Mouse (Mus musculus) heart, postnatal 14 days (tissue): Measurements from ENCODE around the gene Il4i1. TPM values are rescaled to one million over a fixed set of nuclear protein-coding genes. Genes with fewer than 3 reads are reported as not detected.
A peak's percentile ranks its signal among the peaks of the same experiment; 100 is the strongest.

Experiments
- DNase-seq, 2 experiments: peaks; one replicate each; pipeline ENCODE4 v3.0.0; 2021 to 2022
- intact Hi-C: fragments of 180-260 bp; cut with DNase I; formaldehyde crosslinking; loops from one replicate; pipeline ENCODE4 v1.15.1; 2025
- total RNA-seq, 2 experiments: library from RNA; stranded (reverse); gene quantifications; 2 replicates each; pipeline ENCODE4 v1.2.3; 2021

The Il4i1 gene
- total RNA-seq, 2 experiments from 2014 or later = 0.72 to 1.1 TPM

DNA sequence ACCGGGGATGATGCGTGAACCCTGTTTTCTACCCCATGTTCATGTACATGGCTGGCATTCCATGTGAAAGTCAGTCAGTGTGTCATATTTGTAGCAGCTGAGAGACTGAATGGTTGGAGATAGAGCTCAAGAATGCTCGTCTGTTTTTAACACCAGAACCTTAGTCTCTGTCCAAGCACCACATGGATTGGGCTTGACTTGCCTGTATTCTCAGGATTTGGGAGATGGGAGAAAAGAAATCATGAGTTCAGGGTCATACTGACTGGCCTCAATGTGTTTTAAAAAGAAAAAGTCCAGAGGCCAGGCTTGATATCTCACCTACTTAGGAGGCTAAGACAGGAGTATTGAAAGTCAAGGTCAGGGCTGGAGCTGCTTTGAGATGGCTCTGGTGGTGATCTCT lies 1.3 kb downstream of the Il4i1 start:
- intact Hi-C loops = loop anchor here (2.0 kb wide), 1 partner anchor 31 kb away; the partner anchor contains the start of genes Akt1s1 and Tbc1d17
- DNase-seq = no peak

DNA sequence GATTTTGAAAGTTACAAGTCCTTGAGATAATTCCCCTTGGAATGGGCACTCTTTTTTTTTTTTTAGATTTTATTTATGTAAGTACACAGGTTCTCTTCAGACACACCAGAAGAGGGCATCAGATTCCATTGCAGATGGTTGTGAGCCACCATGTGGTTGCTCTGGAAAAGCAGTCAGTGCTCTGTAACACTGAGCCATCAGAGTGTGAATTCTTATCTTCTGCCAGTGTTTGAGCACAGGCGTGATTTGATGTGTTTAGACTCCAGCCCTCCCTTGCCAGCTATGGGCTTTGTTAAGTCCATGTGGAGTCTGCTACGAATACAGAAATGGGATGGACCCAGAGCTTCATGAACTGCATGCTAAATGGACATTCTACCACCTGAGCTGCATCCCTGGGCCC lies 2.0 kb downstream of the Il4i1 start:
- DNase-seq = peak in 1 of 2 experiments; percentile 1

DNA sequence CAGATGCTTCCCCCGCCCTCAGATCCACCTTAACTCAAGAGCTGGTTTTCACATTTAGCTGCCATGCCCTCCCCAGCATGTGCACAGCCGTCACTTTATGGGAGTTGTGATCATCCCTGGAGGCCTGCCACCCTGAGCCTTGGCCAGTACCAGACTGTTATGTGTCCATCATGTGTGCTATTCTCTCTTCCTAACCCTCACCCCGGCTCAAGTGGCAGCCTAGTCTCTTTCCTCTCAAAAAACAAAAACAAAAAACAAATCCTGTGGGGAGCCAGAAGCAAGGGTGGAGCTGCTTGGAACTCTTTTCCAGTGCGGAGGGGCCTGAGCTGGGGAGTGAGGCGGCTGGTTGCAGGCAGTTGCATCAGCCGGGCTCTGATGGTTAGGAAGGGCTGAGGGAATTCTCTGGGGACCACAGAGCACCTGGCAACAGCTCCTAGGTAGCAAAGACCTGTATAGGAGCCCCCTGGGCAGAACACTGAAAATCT lies 2.6 kb downstream of the Il4i1 start:
- intact Hi-C loops = loop anchor here (2.0 kb wide), 1 partner anchor 74 kb away; no protein-coding TSS in a partner anchor
- peak; percentile 66 to 75 for DNase-seq

More for the DNA sequence above, 2.0 kb downstream of the Il4i1 start:
- intact Hi-C loops = loop anchor here (2.0 kb wide), 1 partner anchor 73 kb away; no protein-coding TSS in a partner anchor

DNA sequence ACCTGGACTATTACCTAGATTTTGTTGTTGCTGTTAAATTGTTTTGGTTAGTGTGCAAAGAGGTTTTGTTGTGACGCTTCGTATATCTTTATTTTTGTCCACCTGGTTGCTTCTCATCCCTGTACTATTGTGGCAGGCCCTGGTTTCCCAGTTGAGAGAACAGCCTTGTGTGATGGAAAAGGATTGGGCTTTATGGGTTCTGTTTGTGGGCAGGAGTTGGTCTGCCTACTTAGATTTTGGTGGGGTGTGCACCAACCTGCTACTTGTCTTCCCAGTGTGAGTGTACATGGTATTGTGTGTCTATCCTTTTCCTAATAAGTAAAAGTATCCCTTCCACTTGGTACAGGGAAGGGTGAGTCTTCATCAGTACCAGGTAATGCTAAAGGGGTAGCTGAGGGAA lies 3.2 kb downstream of the Il4i1 start:
- DNase-seq = peak in 1 of 2 experiments; percentile 0
- intact Hi-C loops = loop anchor here (2.0 kb wide), 1 partner anchor 75 kb away; no protein-coding TSS in a partner anchor

DNA sequence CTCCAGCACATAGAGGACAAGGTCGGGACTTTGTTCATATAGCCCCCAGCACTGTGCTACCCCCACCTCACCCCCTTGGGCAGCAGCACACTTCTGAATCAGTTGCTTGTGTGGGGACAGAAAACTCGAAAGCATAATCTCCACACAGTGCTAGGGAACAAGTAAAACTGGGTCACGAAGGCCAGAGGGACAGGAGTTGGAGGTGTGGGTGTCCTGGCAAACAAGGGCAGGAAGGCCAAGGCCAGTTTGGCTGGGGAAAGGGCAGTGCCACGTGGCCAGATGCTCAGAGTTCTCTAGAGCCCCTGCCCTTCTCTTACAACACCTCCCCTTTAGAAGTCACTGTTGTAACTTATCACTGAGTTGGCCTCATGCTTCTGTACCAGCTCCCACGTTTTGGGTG lies 3.7 kb downstream of the Il4i1 start:
- DNase-seq = peak in 1 of 2 experiments; percentile 8
- intact Hi-C loops = loop anchor here (2.0 to 10.0 kb wide), 2 partner anchors 75 to 165 kb away; no protein-coding TSS in a partner anchor

DNA sequence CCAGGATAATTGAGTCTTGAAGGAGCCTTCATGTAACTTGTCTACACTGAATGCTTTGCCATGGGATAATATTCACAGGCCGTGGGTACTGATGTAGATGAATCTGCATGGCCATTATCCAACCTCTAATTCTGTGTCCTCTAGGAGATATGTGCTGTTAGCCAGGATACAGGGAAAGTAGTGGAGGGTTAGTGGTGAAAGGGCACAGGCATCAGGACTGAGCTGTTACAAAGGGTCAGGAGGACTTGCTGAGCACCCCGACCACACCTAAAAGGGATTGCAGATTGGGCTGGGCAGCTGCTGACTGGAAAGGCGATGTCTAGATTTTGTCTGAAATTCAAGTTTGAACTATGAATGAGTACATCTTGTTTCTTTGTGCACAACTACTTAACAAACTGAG lies 4.3 kb downstream of the Il4i1 start:
- DNase-seq = peak in 1 of 2 experiments; percentile 1
- intact Hi-C loops = loop anchor here (10.0 kb wide), 1 partner anchor 166 kb away; no protein-coding TSS in a partner anchor

DNA sequence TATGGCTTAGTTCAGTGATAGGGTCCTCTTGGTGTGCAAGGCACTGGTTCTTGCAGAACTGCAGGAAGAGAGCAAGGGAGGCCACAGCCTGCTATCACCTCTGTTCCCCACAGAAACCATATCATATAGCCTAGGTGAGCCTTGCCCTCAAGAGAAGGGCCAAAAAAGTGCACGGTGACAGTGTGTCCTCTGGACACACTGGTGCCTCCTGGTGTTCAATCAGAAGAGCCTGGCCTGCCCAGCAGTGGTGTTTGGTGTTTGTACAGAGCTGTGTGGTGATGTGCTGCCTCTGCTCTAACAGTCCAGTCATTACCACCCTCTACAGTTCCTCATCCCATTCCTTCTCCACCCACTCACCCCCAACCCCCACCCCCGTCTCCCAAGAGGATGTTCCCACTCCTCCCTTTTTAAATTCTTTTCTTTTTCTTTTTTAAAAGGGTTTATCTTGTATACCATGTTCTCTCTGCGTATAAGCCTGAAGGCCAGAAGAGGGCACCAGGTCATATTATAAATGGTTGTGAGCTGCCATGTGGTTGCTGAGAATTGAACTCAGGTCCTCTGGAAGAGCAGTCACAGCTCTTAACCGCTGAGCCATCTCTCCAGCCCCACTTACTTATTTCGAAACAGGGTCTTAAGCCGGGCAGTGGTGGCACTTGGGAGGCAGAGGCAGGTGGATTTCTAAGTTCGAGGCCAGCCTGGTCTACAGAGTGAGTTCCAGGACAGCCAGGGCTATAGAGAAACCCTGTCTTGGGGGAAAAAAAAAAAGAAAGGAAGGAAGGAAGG lies 5.7 kb downstream of the Il4i1 start:
- DNase-seq = peak; percentile 0 to 1
- intact Hi-C loops = loop anchor here (10.0 kb wide), 1 partner anchor 167 kb away; no protein-coding TSS in a partner anchor

DNA sequence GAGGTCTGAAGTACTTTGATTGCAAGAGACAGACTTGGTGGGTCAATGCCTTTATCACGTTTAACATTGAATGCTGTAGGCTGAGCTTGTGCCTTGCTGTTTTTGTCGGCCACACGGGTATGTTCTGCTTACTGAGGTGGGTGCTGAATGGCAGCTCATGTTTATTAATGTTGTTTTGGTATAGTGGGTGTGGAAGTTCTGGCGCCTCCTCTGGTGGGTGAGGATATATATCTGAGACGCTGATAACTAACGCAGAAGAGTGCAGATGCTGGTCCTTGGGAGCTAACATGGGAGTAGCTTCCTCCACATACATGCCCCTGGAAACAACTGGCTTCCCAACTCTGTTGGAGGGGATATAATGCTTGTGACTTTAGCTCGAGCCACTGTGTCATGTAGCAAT lies 7.2 kb downstream of the Il4i1 start:
- DNase-seq = peak in 1 of 2 experiments; percentile 3
- intact Hi-C loops = loop anchor here (10.0 kb wide), 1 partner anchor 169 kb away; no protein-coding TSS in a partner anchor

DNA sequence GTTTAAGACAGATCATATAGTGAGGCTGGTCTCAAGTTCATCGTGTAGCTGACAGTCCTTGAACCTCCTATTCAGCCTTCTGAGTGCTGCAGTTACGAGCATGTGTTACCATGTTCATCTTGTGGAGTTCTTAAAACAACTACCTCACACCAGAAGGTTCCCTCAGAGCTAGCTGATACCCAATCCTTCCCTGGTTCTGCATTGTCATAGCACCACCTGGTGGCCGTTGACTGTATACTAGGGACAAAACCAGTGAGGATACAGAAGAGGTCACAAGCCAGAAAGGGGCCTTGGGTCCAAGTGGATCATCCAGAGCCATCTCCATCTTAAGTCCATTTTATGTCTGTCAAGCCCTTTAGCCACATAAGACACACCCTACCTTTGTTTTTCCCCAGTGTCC lies 8.7 kb downstream of the Il4i1 start:
- peak; percentile 83 to 89 for DNase-seq
- intact Hi-C loops = loop anchor here (1.0 to 10.0 kb wide), 2 partner anchors 101 to 170 kb away; no protein-coding TSS in a partner anchor

DNA sequence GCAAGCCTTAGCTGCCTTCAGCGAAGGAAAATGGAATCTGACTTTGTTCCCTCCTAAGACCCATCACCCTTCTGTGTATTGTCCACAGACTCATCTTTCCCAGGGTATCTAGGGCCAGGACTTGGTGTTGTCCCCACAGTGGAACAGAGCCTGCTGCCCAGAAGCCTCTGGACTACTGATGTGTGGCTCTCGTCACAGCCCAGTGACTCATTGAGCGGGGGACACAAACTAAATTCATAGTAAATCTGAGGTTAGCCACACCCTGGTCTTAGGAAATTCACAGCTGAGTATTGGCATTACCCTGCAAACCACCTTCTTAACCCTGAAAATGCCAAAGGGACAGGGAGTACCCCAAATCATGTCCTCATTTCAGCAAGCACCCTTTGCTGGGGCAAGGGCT lies 10.6 kb downstream of the Il4i1 start:
- no peak for DNase-seq
- intact Hi-C loops = loop anchor here (10.0 kb wide), 1 partner anchor 172 kb away; no protein-coding TSS in a partner anchor

DNA sequence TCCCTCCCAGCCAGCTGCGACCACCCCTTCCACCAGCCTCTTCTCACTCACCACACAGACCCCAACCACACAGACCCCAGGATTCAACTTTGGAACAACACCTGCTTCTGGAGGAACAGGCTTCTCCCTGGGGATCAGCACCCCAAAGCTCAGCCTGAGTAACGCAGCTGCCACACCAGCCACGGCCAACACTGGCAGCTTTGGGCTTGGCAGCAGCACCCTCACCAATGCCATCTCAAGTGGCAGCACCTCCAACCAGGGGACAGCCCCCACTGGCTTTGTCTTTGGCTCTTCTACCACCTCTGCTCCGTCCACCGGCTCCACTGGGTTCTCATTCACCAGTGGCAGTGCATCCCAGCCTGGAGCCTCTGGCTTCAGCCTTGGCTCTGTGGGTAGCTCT lies 12.5 kb downstream of the Il4i1 start:
- intact Hi-C loops = loop anchor here (10.0 kb wide), 1 partner anchor 174 kb away; no protein-coding TSS in a partner anchor
- DNase-seq = no peak

DNA sequence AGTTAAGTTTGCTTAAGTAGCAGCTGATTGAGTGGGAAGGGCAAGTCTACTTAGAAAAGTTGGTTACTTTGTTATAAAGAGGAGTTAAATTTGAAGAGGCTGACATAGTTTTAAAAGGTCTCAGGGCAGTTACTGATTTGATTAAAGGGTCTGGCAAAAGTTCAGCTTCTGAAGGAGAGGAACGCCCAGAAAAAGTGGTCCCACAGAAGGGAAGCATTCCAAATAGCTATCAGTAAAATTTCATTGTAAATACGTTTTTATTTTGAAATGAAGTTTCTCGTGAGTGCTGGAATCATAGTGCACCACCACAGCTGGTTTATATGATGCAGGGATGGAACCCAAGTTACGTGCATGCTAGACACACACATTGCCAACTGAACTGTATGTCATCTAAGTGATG lies 16.6 kb downstream of the Il4i1 start:
- no peak for DNase-seq
- intact Hi-C loops = no loop called here

DNA sequence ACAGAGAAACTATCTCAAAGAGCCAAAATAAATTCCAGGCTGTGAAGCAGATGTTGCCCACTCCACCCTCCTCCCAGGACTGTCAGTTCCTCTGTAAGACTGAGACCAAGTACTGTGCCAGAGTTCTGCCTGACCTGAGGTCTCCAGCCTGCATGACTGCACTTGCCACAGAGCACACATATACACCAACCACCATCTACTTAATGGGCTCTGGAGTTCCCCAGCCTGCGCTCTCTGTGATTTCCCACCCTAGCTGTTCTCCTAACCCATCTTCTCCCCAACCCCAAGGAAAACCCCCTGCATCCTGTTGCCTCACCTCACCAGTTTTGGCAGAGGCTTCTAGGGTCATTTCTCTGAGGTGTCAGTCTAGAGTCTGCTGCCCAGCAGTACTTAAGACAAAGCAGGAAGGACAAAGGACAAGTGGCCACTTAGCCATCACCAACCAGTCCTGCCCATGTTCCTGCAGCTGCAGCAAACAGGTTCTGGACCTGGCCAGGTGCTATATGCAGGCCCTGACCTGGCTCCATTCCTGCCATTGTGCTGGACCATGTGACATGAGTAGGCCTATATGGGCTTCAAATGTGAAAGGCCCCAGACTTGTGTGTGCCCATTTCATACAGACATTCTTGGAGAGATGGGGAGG lies 19.3 kb downstream of the Il4i1 start:
- intact Hi-C loops = no loop called here
- no peak for DNase-seq

DNA sequence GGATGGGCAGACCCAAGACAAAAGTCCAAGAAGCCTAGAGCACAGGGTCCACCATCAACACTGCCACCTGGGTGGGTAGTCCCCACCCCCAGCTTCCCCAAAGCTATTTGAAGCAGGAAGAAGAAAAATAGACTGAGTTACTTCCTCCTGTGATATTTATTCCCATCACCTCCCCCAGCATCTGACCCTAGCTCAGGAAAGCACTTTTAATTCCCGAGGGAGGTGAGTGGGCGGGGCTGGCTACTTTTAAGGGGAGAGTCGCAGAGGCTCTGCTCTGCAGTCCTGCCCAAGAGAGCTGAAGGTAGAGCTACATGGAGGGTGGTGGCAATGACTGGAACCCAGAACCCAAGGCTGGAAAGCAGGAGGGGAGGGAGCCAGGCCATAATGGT lies 19.8 kb downstream of the Il4i1 start:
- intact Hi-C loops = no loop called here
- DNase-seq = peak; percentile 34 to 46

DNA sequence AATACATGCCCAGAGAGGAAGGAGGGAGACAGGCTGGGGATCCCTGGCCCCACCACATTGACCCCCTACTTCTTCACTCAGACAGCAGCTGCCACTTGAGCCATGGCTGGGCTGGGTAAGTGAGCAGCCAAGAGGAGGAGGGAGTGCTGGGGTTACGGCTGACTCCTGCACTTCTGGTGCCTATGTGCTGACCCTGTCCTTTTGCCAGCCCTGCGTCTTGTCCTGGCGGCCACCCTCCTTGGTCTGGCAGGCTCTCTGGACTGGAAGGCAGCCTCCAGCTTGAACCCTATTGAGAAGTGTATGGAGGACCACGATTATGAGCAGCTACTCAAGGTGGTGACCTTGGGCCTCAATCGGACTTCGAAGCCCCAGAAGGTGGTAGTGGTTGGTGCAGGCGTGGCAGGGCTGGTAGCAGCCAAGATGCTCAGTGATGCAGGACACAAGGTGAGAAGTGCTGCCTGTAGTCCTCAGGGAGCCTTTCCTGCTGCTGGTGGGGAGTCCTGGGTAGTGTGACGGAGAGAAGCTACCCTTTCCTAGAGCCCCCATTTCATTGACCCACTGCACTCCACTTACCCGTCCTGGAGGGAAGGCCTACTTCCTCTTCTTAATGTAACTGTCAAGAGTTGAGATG lies 20.4 kb downstream of the Il4i1 start:
- DNase-seq = no peak
- intact Hi-C loops = no loop called here

DNA sequence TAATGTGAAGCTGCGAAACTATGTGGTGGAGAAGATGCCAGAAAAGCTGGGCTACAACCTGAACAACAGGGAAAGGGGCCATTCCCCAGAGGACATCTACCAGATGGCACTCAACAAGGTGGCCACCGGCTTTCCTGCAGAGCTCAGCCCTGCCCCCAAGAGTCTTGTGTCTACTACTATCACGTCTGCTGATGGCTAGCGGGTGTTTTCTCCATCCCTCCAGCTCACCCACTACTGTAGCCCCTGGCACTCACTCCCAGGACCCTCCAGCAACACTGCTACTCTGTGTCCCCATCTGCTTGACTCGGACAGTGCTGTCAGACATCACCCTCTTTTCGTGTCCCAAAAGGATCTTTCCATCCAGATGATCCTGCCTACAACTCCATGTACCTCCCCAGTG lies 21.9 kb downstream of the Il4i1 start:
- DNase-seq = no peak
- intact Hi-C loops = no loop called here

DNA sequence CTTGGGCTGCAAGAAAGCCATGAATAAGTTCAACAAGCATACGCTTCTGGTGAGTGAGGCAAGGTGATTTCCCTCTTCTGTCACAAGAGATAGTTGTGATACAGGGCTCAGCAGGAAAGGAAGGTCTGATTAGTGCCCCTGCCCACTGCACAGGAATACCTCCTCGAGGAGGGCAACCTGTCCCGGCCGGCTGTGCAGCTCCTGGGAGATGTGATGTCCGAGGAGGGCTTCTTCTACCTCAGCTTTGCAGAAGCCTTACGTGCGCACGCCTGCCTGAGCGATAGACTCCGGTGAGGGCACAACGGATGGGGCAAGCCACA lies 22.9 kb downstream of the Il4i1 start:
- intact Hi-C loops = no loop called here
- DNase-seq = no peak

DNA sequence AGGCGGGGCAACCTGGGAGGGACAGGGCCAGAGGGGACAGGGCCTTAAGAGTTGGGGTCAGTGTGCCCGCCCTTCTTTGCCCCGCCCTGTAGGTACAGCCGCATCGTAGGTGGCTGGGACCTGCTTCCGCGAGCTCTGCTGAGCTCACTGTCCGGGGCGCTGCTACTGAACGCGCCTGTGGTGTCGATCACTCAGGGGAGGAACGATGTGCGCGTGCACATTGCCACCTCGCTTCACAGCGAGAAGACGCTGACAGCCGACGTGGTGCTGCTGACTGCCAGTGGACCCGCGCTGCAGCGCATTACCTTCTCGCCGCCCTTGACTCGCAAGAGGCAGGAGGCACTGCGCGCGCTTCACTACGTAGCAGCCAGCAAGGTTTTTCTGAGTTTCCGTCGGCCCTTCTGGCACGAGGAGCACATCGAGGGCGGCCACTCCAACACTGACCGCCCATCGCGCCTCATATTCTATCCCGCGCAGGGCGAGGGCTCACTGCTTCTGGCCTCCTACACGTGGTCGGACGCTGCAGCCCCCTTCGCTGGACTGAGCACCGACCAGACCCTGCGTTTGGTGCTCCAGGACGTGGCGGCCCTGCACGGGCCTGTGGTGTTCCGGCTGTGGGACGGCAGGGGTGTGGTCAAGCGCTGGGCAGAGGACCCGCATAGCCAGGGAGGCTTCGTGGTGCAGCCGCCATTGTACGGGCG lies 23.5 kb downstream of the Il4i1 start:
- peak; percentile 34 to 52 for DNase-seq
- intact Hi-C loops = no loop called here

DNA sequence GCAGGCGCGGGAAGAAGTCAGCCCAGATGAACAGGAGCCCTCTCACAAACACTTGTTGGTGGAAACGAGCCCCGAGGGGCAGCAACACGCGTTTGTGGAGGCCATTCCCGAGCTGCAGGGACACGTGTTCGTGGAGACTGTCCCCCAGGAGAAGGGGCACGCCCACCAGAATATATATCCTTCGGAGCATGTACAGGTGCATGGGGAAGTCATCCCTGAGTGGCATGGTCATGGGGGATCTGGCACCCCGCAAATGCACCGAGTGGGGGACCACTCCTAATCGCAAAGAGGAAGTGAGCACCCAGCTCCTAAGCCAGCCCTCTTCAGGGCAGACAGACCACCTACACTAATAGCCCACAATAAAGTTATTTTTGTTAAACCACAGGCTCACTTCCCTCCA lies 24.2 kb downstream of the Il4i1 start:
- no peak for DNase-seq
- intact Hi-C loops = no loop called here

DNA sequence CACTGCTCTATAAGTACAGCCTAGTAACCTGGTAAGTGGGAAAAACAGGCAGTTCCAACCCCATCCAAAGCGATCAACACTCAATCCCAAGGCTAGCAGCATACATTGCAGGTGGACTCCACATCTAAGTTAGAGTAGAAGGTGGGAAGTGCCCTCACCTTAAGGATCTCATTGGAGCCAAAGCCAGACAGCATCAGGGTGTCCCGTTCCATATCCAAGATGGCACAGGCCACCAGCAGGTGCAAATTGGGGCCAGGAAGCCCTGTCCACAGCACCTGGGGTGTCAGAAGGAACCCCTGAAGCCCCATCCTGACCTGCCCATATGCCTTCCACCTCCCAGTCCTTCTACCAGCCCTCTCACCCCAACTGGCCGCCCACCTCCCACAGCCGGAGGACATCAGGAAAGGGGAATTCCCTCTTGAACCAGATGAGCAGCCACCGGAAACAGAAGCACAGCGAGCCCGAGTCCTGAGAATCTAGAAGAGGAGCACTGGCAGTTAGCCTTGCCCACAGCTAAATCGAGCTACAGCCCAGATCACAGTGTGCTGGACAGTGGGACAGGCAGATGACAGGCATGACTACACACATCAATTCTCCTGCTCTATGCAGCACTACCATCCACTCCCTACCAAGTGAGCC lies 25.8 kb downstream of the Il4i1 start:
- no peak for DNase-seq
- intact Hi-C loops = no loop called here
